Mouse (Mus musculus) testis, postnatal 10 days (tissue): ENCODE results near the gene Ptprm.
A peak's percentile ranks its signal among the peaks of the same experiment; 100 is the strongest.

Experiments used
- DNase-seq: peaks from one replicate; pipeline ENCODE4 v3.0.0; 2021; ENCODE audit warnings: low spot score

The Ptprm gene

GRCm38 (mm10) chr17:67354451-67355011, at the start of gene Ptprm:
Gene Ptprm, minus strand, starts transcription at chr17:67354457.
- peak; percentile 84 for DNase-seq

GRCm38 (mm10) chr17:67396205-67396604, 41.9 kb upstream of the Ptprm start:
- no peak for DNase-seq

DNA sequence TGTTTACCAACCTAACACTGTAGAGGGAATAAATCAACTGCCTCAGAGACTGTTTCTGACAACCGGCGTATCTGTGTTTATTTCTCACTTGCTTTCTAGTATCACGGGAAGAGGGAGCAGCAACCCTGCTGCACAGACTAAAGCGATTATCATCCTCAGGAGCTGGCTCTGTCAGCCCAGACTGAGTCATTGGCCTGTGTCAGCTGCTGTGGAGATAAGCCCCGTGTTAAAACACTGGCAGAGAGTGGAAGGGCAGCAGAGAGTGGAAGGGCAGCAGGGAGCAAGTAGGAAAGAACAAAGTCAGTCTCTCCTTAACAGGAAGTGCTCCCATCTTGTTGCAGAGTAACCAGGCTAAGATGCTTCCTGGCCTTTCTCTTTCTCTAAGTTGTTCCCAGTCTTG, 36.6 kb upstream of the Ptprm start:
- no peak for DNase-seq

- no peak for DNase-seq
Observed at GRCm38 (mm10) chr17:67388171-67388570, 33.9 kb upstream of the Ptprm start.

- no peak for DNase-seq
Observed at GRCm38 (mm10) chr17:67385286-67385685, 31.0 kb upstream of the Ptprm start.

- no peak for DNase-seq
Observed at GRCm38 (mm10) chr17:67383635-67384034, 29.4 kb upstream of the Ptprm start.

DNA sequence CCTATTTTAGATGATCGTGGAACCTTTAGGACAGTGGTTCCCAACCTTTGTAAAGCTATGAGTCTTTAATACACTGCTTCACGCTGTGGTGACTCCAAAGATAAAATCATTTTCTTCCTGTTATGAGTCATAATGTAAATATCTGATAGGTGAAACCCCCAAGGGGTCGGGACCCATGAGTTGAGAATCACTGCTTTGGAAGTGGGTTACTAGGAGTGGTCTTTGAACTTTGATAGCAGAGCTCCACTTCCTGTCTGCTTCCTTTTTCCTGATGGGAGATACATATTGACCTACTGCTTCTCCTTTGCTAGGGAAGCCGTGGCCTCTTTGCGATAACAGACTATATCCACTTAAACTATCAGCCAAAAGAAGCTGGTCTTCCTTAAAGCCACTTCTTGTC, 27.4 kb upstream of the Ptprm start:
- DNase-seq: no peak

GRCm38 (mm10) chr17:67367866-67368265, 13.6 kb upstream of the Ptprm start:
- no peak for DNase-seq

DNA sequence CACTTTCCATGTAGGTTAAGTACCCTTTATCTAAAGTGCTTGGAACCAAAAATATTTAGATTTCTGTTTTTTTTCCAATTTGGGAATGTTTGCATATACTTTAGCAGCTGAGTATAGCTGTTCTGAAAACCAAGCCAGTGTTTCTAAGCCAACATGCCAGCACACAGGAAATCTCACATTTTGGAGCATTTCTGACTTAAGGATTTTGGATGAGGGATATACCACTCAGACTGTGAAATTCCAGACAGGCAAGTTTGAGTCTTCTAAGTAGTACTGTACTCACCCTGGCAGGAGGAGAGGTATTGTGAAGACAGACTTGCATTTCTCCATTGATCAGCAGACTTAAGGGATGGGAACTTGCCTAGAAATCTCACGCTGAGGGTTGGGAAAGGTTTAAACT, 10.2 kb upstream of the Ptprm start:
- no peak for DNase-seq

- no peak for DNase-seq
Observed at GRCm38 (mm10) chr17:67363377-67364070, 9.3 kb upstream of the Ptprm start.

DNA sequence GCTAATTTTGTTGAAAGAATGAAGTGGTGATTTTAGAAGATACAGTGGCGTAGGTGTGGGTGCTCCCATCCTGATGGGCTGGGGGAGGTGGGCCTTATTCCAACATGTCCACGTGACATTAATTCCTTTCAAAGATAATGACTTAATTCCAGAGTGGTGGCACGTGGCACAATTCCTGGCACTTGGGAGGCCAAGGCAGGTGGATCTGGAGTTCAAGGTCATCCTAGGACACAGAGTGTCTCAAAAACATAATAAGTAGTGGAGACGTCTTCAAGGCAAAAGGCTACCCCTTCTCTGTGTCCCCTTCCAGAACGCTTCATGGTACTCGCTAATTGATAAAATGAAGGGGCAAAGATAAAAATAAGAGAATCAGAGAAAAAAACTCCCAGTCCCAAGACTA, 7.9 kb upstream of the Ptprm start:
- DNase-seq: no peak

DNA sequence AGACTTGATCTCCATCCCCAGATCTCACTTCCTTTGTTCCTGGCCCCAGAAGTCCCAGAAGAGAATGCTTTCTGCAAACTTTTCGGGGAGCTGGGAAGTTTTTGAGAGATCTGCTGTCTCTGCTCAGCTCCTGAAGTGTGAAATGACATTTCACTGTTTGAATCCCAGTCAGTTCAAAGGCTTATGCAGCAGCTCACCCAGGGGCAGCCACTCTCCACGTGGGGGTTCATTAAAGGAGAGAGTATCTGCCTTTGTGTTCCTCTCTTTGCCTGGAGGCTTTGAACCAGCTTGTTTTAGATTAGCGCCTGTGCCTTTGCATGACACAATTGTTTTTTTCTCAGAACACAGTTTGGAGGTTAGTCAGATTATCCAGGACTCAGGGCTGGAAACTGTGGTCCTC, 6.3 kb upstream of the Ptprm start:
- DNase-seq: no peak

DNA sequence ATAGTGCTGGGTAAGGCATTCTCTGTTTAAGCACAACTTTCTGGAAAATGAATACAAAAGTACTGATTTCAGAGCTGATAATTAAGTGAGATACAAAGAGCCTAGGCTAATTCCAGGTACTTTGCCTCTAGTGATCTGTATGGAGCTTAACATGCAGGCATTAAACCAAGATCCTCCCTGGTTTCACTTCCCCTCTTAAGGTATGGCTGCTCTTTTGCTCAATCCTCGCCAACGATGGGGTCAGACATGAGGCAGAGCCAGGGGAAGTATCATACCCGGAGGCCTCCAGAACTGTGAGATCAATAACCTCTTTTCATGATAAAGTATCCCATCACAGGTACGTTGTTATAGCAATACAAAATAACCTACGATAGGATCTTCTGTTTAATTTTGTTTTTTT, 5.3 kb upstream of the Ptprm start:
- no peak for DNase-seq

DNA sequence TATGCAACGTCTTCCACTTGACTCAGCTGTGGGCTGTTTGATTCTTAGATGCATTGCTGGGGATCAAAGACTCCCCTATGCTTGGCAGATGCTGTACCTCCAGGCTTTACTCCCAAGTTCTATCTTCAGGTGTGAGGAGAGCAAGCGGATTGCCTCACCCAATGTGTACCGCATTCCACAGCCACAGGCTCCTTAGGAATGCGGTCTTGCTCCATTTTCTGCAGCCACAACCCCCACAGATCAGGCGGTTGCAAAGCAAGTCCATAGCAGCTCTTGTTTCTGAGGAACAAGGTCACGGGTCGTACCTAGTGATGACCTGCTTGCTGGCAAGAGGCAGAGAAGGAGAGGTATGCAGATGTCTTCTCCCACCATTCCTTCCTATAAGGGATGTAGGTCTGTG, 4.3 kb upstream of the Ptprm start:
- no peak for DNase-seq

DNA sequence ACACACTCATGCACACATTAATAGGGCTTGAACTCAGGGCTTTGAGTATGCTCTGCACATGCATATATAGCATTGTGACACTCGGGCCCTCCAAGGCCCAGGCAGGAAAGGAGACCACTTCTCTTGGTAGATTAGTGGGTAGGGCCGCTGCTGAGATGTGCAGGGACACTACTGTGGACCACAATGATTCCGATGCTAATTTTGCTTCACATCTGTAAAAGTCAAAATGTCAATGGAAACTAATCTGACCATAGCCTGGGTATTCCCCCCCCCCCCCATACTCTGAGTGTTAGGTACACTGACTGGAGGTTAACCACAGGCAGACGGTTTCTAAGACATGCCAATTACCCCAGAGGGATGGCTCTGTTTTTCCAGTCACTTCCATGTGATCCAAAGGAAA, 2.9 kb upstream of the Ptprm start:
- no peak for DNase-seq

DNA sequence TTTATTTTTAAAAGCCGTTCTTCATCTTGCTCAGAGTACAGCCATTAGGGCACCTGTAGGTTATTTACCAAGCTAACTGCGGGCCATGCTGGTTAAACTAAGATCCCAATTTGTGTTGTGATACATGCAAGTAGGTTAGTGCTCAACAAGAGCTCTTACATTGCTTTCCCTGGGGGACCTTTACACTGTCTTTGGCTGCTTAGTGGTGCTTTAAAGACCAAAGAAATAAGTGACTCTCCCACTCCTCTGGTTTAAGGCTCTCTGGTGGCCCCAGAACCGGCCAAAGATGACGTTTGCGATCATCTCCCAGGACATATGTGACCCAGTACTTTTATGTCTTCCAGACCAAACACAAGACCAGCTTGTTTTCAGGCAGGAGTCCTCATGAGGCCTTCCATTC, 994 bp upstream of the Ptprm start:
- DNase-seq: no peak

- DNase-seq: peak; percentile 71
Observed at GRCm38 (mm10) chr17:67353796-67354450, 334 bp downstream of the Ptprm start.

GRCm38 (mm10) chr17:67352956-67353795, 1.1 kb downstream of the Ptprm start:
- DNase-seq: peak; percentile 69

GRCm38 (mm10) chr17:67351423-67351822, 2.8 kb downstream of the Ptprm start:
- no peak for DNase-seq

- no peak for DNase-seq
Observed at GRCm38 (mm10) chr17:67350536-67350935, 3.7 kb downstream of the Ptprm start.

GRCm38 (mm10) chr17:67349594-67349993, 4.7 kb downstream of the Ptprm start:
- no peak for DNase-seq

- DNase-seq: no peak
Observed at GRCm38 (mm10) chr17:67346921-67347320, 7.3 kb downstream of the Ptprm start.

DNA sequence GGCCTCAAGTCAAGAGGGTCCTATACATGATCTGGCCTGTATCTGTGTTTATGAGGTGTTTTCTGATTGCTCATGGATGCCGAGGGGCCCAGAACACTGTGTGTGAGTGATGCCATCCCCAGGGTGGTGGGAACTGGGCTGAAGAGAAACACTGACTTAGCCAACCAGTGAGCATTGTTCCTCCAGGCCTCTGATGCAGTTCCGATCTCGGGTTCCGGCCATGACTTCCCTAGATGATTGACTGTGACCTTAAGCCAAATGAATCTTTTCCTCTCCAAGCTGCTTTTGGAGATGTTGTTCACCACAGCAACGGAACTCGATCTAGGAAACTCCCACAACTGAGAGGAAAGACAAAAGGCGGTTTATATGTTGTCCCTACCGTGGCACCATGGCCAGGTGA, 9.1 kb downstream of the Ptprm start:
- no peak for DNase-seq
